Mouse (Mus musculus): ENCODE data around the gene Klhl40. TPM values are rescaled to one million over a fixed set of nuclear protein-coding genes. Genes with fewer than 3 reads are reported as not detected.

Klhl40 gene
- polyA plus RNA-seq (2012; rRNA removed; ENCODE audit: low replicate concordance) = 0.04 TPM in 1 of 2 replicates, not detected in the other

DNA sequence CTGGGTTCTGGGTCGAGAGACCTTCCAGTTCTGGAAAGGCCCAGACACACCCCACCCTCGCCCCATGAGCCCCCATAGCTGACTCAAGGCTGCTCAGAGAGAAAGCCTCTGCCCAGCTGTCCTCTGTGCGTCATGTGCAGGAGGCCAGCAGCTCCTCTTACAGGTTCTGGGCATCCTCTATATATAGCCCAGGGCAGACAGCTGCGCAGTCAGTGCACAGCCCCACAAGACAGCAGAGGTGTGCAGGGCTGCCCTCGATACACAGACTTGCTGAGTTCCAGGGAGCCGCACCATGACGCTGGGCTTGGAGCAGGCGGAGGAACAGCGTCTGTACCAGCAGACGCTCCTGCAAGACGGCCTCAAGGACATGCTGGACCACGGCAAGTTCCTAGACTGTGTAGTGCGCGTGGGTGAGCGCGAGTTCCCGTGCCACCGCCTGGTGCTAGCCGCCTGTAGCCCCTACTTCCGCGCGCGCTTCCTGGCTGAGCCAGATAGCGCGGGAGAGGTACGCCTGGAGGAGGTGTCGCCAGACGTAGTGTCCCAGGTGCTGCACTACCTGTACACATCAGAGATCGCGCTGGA, at the start of gene Klhl40:
Gene Klhl40 (plus strand): TSS at position 124 of the 582 bp plus-strand sequence.

DNA sequence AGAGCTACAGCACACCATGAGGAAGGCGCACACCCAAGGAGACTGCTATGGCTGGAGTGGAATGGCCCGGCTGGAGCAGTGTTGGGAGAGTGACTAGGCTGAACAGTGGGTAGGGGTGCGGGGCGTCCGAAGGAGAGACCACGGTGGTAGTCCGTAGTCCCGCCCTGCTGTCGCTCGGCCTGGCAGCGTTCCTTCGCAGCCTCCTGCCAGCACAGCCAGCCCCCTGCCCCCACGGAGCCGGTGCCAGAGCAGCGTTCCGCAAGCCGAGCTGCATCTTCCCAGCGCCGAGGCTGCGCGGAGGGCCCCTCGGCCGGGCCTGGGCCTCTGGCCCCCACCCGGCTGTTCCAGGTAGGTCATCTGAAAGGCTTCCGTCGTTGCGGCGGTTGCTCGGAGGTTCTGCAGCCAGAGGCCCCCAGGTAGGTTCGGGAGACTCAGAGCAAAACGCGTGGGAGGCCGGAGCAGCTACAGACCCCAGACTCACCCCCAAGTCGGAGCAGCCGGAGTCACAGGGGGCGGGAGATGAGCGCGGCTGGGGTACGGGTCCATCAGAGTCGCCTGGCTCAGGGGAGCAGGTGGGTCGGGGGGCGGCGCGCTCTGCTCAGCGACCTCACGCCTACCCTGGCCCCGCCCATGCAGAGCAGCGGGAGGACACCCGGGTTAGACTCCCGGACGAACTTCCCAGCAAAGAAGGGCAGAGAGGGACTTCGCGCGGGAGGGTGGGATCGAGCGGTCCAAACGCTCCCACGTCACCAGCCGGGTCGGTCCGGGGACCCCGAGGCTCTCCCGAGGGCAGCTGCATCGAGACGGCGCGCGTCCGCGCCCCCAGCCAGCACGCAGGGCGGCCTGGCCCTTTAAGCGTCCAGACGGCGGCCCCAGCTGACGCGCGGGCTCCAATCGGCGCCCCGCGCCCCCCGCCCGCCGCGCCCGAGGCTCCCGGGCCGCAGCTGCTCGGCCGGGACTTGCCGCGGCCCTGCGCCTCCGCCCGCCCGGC, 18.0 kb upstream of the Klhl40 start, which contains the start of gene Zfp651:
Gene Zfp651 (plus strand): TSS at position 240 of the 991 bp plus-strand sequence.

DNA sequence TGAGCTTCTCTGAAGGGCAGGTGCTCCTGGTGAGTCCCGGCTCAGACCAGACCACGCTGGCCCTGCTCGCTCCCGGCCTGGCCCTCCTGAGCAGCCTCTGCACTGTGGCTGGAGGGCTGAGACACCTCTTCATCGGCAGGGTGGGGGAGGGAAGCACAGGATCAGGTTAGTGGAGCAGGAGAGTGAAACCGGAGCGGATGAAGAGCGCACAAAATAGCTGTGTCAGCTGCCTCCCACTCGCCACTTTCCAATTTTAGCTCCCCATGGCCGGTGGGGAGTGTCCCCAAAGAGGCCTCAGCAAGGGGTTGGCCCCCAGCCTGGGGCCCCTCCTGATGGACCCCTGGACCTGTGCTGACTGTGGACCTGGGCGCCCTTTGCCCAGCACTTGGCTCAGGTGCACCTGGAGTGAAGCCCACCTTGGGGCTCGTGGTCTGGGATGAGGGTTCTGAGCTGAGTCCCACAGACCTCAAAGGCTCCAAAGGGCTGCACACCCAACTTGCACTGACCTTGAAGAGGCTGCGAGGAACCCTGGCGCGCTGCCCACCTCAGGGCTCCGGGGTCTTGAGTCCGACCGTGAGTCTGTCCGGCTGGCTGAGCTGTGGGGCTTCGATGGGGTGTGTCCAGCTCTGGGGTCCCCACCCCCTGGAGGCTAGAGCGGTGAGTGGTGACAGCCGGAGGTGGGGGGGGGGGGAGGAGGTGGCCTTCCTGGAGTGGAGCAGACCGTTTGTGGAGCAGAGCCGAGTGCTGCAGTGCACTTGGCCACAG, 14.5 kb downstream of the Klhl40 start, which contains the start of gene Hhatl:
Gene Hhatl (minus strand): TSS at position 751 of the 765 bp plus-strand sequence.

Other genes starting within 250 kb of the Klhl40 start
- 0.19 TPM in 1 of 2 replicates, not detected in the other for gene Lyzl4, start 135.5 kb upstream of the Klhl40 start, polyA plus RNA-seq (2012; rRNA removed; ENCODE audit: low replicate concordance)
- 47.6 and 112 TPM in 2 replicates for gene Vipr1, start 134.9 kb upstream of the Klhl40 start, polyA plus RNA-seq (2012; rRNA removed; ENCODE audit: low replicate concordance)
- gene Sec22c, start 72.1 kb upstream of the Klhl40 start, polyA plus RNA-seq (2012; rRNA removed; ENCODE audit: low replicate concordance) = 26.9 and 64.4 TPM in 2 replicates
- 10.8 and 21.9 TPM in 2 replicates for gene Ss18l2, start 67.3 kb upstream of the Klhl40 start, polyA plus RNA-seq (2012; rRNA removed; ENCODE audit: low replicate concordance)
- gene Nktr, start 58.4 kb upstream of the Klhl40 start, polyA plus RNA-seq (2012; rRNA removed; ENCODE audit: low replicate concordance) = 15.7 and 24.4 TPM in 2 replicates
- 7.4 and 9.3 TPM in 2 replicates for gene Zfp651, start 18.3 kb upstream of the Klhl40 start, polyA plus RNA-seq (2012; rRNA removed; ENCODE audit: low replicate concordance)
- 6.4 and 7.4 TPM in 2 replicates for gene Hhatl, start 14.9 kb downstream of the Klhl40 start, polyA plus RNA-seq (2012; rRNA removed; ENCODE audit: low replicate concordance)
- gene Ccdc13, start 61.9 kb downstream of the Klhl40 start, polyA plus RNA-seq (2012; rRNA removed; ENCODE audit: low replicate concordance) = 0.09 TPM in 1 of 2 replicates, not detected in the other
- 5.6 and 14.9 TPM in 2 replicates for gene Higd1a, start 80.8 kb downstream of the Klhl40 start, polyA plus RNA-seq (2012; rRNA removed; ENCODE audit: low replicate concordance)
- gene Ackr2, start 120.7 kb downstream of the Klhl40 start, polyA plus RNA-seq (2012; rRNA removed; ENCODE audit: low replicate concordance) = 0.29 and 0.72 TPM in 2 replicates
- not detected in 2 replicates for gene Cyp8b1, start 138.7 kb downstream of the Klhl40 start, polyA plus RNA-seq (2012; rRNA removed; ENCODE audit: low replicate concordance)
- 0.14 and 0.47 TPM in 2 replicates for gene Fam198a, start 173.4 kb downstream of the Klhl40 start, polyA plus RNA-seq (2012; rRNA removed; ENCODE audit: low replicate concordance)
- gene Pomgnt2, start 219.5 kb downstream of the Klhl40 start, polyA plus RNA-seq (2012; rRNA removed; ENCODE audit: low replicate concordance) = 9.2 and 10.8 TPM in 2 replicates

Data from duodenum, adult 2 months (tissue).